Mouse (Mus musculus): ENCODE results near the gene Prrt4. TPM values are rescaled to one million over a fixed set of nuclear protein-coding genes. Genes with fewer than 3 reads are reported as not detected.
"Not testable (repeated sequence)": the region's sequence is repeated elsewhere in the genome, so short reads cannot be mapped to it uniquely, and the experiment has no call there.

Prrt4 gene
- polyA plus RNA-seq (2016; fragmentation: Nextera tagmentation; extraction: Ambion mirVana) = 1.3 and 1.6 TPM in 2 replicates

DNA sequence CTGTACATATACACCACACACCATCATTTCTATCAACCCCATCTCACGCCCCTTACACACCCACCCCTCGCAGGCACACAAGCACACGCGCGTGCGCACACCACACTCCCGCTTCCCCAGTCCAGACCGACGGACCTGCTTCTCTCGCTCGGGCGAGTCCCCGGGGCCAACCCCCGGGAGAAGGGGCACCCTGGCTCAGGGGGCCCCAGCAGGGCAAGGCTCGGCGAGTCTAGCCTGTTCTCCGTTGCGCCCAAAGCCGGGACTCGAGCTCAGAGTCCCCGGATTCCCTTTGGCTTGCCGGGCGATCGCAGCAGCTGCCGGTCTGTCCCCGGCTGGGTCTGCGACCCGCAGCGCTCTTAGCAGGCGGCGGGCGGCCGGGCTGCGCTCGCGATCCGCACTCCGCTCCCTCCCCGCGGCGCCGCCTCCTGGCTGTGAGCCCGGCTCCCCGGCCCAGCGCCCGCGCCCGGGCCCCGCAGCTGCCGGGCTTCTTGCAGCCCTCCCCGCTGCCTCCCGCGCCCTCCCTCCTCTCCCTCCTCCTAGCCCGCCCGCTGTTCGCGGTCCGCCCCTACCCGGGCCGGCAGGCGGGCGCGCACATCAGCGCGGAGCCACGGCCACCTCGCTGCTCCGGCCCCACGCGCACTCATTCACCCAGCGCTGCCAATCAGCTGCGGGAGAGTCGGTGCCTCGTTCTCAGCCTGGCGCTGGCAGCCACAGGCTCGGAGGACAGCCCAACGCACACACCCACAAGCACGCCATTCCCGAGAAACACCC is at the start of gene Prrt4:
Prrt4 (minus strand) TSS at position 697 of the 771 bp plus-strand sequence.
- Histone ChIP-seq H3K36me3 (no peaks in the 10 kb centered on the region), H3K27ac (replicated peaks) (peak within 1 kb of the TSS; percentile 81), H3K27me3 (peaks cover 63% of the 10 kb centered on the region), H3K4me1 (peaks cover 18% of the 10 kb centered on the region), H3K9me3 (no peaks in the 10 kb centered on the region), H3K4me3 (peak within 1 kb of the TSS; percentile 65), H3K4me2 (replicated peaks) (peak within 1 kb of the TSS; percentile 90), H3K9ac (replicated peaks) (peak within 1 kb of the TSS; percentile 83)
- ATAC-seq (ENCODE audit: low FRiP score, low read depth) = peak; percentile 81
- under 1% methylated on average over 49 of the region's 79 CpGs for WGBS

DNA sequence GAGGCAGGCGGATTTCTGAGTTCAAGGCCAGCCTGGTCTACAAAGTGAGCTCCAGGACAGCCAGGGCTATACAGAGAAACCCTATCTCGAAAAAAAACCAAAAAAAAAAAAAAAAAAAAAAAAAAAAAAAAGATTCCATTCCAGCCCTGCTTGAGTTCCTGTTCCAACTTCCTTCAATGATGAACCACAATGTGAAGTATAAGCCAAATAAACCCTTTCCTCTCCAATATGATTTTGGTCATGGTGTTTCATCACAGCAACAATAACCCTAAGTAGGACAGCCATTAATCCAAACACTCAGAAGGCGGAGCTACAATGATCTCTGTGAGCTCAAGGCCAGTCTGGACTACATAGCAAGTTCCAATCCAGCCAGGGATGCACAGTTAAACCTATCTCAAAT is 38.3 kb upstream of the Prrt4 start:
- H3K4me2 ChIP-seq (replicated peaks); H3K4me3 ChIP-seq; H3K9ac ChIP-seq (replicated peaks); ATAC-seq (ENCODE audit: low FRiP score, low read depth); H3K27ac ChIP-seq (replicated peaks); H3K9me3 ChIP-seq; H3K36me3 ChIP-seq: not testable (repeated sequence)
- Histone ChIP-seq H3K4me1 (peaks cover 32% of the 10 kb centered on the region), H3K27me3 (peaks cover 21% of the 10 kb centered on the region)
- WGBS = 89% methylated on average over 2 of the region's 3 CpGs

DNA sequence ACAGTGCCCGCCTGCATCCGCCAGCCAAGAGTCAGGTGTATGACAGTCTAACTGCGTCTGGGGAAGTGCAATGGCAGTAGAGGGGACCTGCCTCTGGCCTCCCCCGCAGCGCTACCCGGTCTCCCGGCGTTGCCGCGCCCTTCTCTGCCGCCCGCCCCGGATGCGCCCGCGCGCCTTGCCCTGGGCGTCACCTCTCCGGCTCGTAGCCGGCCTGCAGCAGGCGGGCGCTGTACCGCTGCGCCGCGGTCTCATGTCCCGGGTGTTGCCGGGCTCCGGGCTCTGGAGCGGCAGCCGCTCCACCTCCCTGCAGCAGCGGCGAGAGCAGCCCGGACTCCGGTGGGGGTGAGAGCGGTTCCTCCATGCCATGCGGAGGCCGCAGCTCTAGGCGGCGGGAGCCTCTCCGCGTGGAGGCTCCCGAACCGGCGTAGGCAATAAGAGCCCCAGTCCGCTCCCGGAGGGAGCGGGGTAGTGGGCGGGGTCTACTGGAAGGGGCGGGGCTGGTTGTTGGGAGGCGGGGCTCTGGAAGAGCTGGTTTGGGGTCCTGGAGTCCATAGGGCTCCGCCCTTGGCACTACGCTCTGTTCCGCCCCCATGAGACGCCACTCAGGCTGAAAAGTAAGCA is 36.6 kb upstream of the Prrt4 start, which contains the start of gene Impdh1:
Impdh1 (minus strand) TSS at position 484 of the 621 bp plus-strand sequence.
- H3K27me3 ChIP-seq = peaks cover 21% of the 10 kb centered on the region
- 0 out of 2 replicates have a peak within 1 kb of the TSS, but pooled peaks have one; percentile 54 for H3K27ac ChIP-seq (replicated peaks)
- no peaks in the 10 kb centered on the region for H3K9me3 ChIP-seq
- under 1% methylated on average over 56 of the region's 56 CpGs for WGBS
- ATAC-seq (ENCODE audit: low FRiP score, low read depth) = peak; percentile 62
- H3K4me3 ChIP-seq = peak within 1 kb of the TSS; percentile 73
- H3K36me3 ChIP-seq = no peaks in the 10 kb centered on the region
- peak within 1 kb of the TSS; percentile 73 for H3K9ac ChIP-seq (replicated peaks)
- peaks cover 46% of the 10 kb centered on the region for H3K4me1 ChIP-seq
- peak within 1 kb of the TSS; percentile 94 for H3K4me2 ChIP-seq (replicated peaks)

DNA sequence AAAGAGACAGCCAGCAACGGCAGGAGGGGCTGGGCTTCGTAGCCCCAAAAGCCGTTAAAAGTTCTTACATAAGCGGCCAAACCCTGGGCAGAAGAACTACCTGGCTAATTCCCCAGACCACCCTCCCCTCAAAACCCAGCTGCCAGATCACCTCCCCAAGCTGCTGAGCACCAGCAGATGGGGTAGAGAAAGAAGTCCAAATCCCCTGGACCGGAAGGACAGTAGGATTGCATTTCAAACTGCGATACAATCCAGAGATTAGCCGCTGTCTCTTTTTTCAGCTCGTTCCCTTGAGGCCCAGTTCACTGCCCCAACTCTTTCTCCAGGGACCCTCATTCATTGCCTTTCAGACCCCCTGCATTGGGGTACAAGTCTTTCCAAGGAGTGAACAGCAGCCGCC is 35.8 kb upstream of the Prrt4 start:
- no peak for ATAC-seq (ENCODE audit: low FRiP score, low read depth)
- H3K9ac ChIP-seq (replicated peaks) = peak overlapping the region; percentile 73
- H3K27me3 ChIP-seq = peaks cover 21% of the 10 kb centered on the region
- H3K9me3 ChIP-seq = no peaks in the 10 kb centered on the region
- H3K36me3 ChIP-seq = no peaks in the 10 kb centered on the region
- peak overlapping the region; percentile 94 for H3K4me2 ChIP-seq (replicated peaks)
- no peak overlapping the region for H3K27ac ChIP-seq (replicated peaks)
- peaks cover 52% of the 10 kb centered on the region for H3K4me1 ChIP-seq
- H3K4me3 ChIP-seq = peak overlapping the region; percentile 73
- 7% methylated on average over 9 of the region's 9 CpGs for WGBS

DNA sequence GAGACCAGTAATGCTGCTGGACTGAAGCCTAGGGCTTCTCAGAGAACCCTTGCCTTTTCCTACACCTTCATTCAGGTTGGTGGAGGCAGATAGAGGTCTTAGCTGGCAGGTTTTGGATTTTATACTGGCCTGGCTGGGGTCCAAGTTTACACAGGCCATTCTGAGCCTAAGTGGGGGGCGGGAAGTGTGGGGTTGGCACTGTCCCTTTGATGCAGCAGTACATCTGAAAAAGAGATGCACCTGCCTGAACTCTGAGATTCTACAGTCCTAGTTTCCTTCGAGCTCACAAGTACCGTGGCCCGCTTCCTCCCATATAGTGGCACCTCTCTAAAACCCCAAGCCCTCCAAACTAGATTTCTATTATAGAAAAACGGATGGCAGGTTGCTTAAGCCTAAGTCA is 35.4 kb upstream of the Prrt4 start:
- H3K4me1 ChIP-seq = peaks cover 54% of the 10 kb centered on the region
- H3K27ac ChIP-seq (replicated peaks) = peak overlapping the region; percentile 35; the same call in 1 of the 2 replicates
- 35% methylated on average over 5 of the region's 5 CpGs for WGBS
- no peak for ATAC-seq (ENCODE audit: low FRiP score, low read depth)
- H3K4me3 ChIP-seq = peak overlapping the region; percentile 73; the same call in 1 of the 2 replicates
- H3K27me3 ChIP-seq = peaks cover 21% of the 10 kb centered on the region
- no peak overlapping the region for H3K9ac ChIP-seq (replicated peaks)
- no peaks in the 10 kb centered on the region for H3K9me3 ChIP-seq
- H3K36me3 ChIP-seq = no peaks in the 10 kb centered on the region
- peak overlapping the region; percentile 94 for H3K4me2 ChIP-seq (replicated peaks)

DNA sequence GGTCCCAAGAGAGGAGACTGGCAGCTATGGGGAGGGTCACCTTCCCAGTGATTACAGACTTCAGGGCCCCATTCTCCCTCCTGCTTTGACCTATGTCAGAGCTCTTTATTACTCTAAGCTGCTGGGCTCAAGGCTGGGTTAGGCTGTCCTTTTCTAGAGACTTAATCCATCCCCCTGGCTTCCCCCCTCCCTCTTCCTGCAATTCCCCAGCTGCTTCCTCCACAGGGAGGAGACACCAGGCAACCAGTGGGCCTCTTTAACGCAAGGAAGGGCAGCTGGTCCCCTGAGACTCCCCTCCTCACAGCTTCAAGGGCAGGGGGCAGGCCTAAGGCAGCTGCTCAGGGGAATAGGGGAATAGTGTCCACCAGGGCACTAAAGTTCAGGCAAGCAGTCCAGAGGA is 34.9 kb upstream of the Prrt4 start:
- Histone ChIP-seq H3K9ac (replicated peaks) (no peak overlapping the region), H3K4me1 (peaks cover 54% of the 10 kb centered on the region), H3K36me3 (no peaks in the 10 kb centered on the region), H3K4me2 (replicated peaks) (peak overlapping the region; percentile 94), H3K9me3 (no peaks in the 10 kb centered on the region), H3K27me3 (peaks cover 21% of the 10 kb centered on the region), H3K4me3 (no peak overlapping the region), H3K27ac (replicated peaks) (peak overlapping the region; percentile 35; the same call in 1 of the 2 replicates)
- peak; percentile 5; the same call in 1 of the 2 replicates for ATAC-seq (ENCODE audit: low FRiP score, low read depth)
- 0% methylated on average over 1 of the region's 1 CpGs for WGBS

DNA sequence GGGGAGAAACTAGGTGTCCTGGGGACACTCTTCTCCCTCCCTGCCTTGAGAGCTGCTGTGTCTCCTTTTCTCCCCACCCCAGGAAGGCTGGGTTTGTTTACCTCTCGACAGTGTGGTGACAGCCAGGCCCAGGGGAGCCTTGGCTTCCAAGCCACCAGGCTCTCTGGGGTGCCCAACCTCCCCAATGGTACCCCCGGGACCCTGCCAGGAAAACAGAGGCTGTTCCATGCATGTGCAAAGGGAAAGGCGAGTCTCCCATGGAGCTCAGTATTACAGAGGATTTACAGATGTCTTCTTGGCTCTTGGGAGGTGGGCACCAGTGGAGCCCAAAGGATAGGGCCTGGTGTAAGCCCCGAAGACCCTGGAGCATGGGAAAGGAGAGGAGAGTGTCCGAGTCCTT is 34.1 kb upstream of the Prrt4 start:
- Histone ChIP-seq H3K4me2 (replicated peaks) (no peak overlapping the region; the same call in 1 of the 2 replicates), H3K27me3 (peaks cover 21% of the 10 kb centered on the region), H3K4me1 (peaks cover 54% of the 10 kb centered on the region), H3K36me3 (no peaks in the 10 kb centered on the region), H3K9ac (replicated peaks) (no peak overlapping the region; the same call in 1 of the 2 replicates), H3K4me3 (no peak overlapping the region), H3K27ac (replicated peaks) (no peak overlapping the region), H3K9me3 (no peaks in the 10 kb centered on the region)
- WGBS = 60% methylated on average over 5 of the region's 5 CpGs
- no peak for ATAC-seq (ENCODE audit: low FRiP score, low read depth)

- peak; percentile 78 for ATAC-seq (ENCODE audit: low FRiP score, low read depth)
- WGBS = 1% methylated on average over 51 of the region's 66 CpGs
- H3K27me3 ChIP-seq = peaks cover 21% of the 10 kb centered on the region
- H3K4me2 ChIP-seq (replicated peaks) = peak overlapping the region; percentile 85
- peaks cover 54% of the 10 kb centered on the region for H3K4me1 ChIP-seq
- H3K36me3 ChIP-seq = peaks cover under 1% of the 10 kb centered on the region
- H3K9ac ChIP-seq (replicated peaks) = peak overlapping the region; percentile 72
- peak overlapping the region; percentile 75 for H3K4me3 ChIP-seq
- H3K9me3 ChIP-seq = no peaks in the 10 kb centered on the region
- H3K27ac ChIP-seq (replicated peaks) = peak overlapping the region; percentile 78
These were observed 32.6 kb upstream of the Prrt4 start for GRCm38 (mm10) chr6:29211806-29212492.

- WGBS = 34% methylated on average over 7 of the region's 7 CpGs
- H3K9ac ChIP-seq (replicated peaks) = peak overlapping the region; percentile 72
These were observed 31.8 kb upstream of the Prrt4 start for GRCm38 (mm10) chr6:29211146-29211545.

DNA sequence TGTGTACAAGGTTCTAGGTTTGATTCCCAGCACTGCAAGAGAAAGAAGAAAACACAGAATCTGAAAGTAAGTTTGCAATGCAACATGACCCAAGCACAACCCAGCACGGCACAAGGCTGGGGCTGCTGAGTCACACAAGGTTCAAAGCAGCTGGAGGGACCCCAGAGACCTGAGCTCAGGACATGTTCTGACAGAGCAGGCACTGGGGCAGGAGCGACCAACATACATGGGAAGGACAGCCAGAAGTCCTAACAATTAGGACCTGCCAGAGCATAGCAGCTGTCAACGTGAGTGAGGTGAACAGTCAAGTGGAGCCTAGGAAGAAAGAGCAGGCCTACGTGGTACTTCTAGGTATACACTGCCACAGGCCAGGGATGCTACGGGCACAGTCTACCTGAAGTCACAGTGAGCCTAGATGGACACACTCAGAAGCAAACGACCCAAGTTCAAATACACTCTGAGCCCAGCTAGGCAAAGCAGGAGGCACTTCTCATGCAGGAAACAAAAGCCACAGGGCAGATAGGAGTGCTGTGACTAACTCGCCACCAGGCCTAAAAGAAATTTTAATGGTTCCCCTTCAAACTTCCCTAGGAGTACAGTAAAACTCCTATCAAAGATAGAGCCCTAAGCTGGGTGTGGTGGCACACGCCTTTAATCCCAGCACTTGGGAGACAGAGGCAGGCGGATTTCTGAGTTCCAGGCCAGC is 31.0 kb upstream of the Prrt4 start:
- Histone ChIP-seq H3K9me3 (no peaks in the 10 kb centered on the region), H3K4me3 (no peak overlapping the region), H3K27me3 (peaks cover 20% of the 10 kb centered on the region), H3K36me3 (peaks cover 9% of the 10 kb centered on the region), H3K27ac (replicated peaks) (no peak overlapping the region), H3K4me1 (peaks cover 47% of the 10 kb centered on the region), H3K4me2 (replicated peaks) (no peak overlapping the region; the same call in 1 of the 2 replicates), H3K9ac (replicated peaks) (0 out of 2 replicates have a peak overlapping the region, but pooled peaks have one; percentile 2)
- no peak for ATAC-seq (ENCODE audit: low FRiP score, low read depth)
- WGBS = 81% methylated on average over 9 of the region's 9 CpGs

More at GRCm38 (mm10) chr6:29211146-29211545, 31.8 kb upstream of the Prrt4 start:
- peak overlapping the region; percentile 85 for H3K4me2 ChIP-seq (replicated peaks)
- H3K36me3 ChIP-seq = peaks cover 6% of the 10 kb centered on the region
- H3K27ac ChIP-seq (replicated peaks) = no peak overlapping the region; the same call in 1 of the 2 replicates
- H3K27me3 ChIP-seq = peaks cover 21% of the 10 kb centered on the region
- no peaks in the 10 kb centered on the region for H3K9me3 ChIP-seq
- ATAC-seq (ENCODE audit: low FRiP score, low read depth) = no peak
- peak overlapping the region; percentile 75 for H3K4me3 ChIP-seq
- H3K4me1 ChIP-seq = peaks cover 54% of the 10 kb centered on the region

GRCm38 (mm10) chr6:29208178-29208577 is 28.8 kb upstream of the Prrt4 start:
- H3K4me2 ChIP-seq (replicated peaks) = no peak overlapping the region
- H3K27me3 ChIP-seq = no peaks in the 10 kb centered on the region
- H3K27ac ChIP-seq (replicated peaks) = no peak overlapping the region
- H3K4me3 ChIP-seq = no peak overlapping the region
- 89% methylated on average over 5 of the region's 5 CpGs for WGBS
- ATAC-seq (ENCODE audit: low FRiP score, low read depth) = no peak
- H3K4me1 ChIP-seq = peaks cover 25% of the 10 kb centered on the region
- peaks cover 27% of the 10 kb centered on the region for H3K36me3 ChIP-seq
- H3K9me3 ChIP-seq = no peaks in the 10 kb centered on the region
- H3K9ac ChIP-seq (replicated peaks) = no peak overlapping the region
